Mouse (Mus musculus) left cerebral cortex, postnatal 10 days (tissue): ENCODE data around the gene Gm20388. TPM values are rescaled to one million over a fixed set of nuclear protein-coding genes. Genes with fewer than 3 reads are reported as not detected.
"Not testable (repeated sequence)": the region's sequence is repeated elsewhere in the genome, so short reads cannot be mapped to it uniquely, and the experiment has no call there.

ENCODE experiments used
- DNase-seq, 2 experiments: peaks; one replicate each; pipeline ENCODE4 v3.0.0; 2021 to 2022; ENCODE audit warnings: low spot score in 2 of 2, mixed read lengths in 1 of 2; ENCODE audit errors: extremely low spot score in 1 of 2
- intact Hi-C: fragments of 180-260 bp; cut with DNase I; formaldehyde crosslinking; loops from one replicate; pipeline ENCODE4 v1.15.1; 2025
- total RNA-seq, 2 experiments: library from RNA; stranded (reverse); gene quantifications; 2 replicates each; pipeline ENCODE4 v1.2.3; 2021

Gene Gm20388
- total RNA-seq, 2 experiments from 2014 or later = 4.4 to 9.0 TPM

DNA sequence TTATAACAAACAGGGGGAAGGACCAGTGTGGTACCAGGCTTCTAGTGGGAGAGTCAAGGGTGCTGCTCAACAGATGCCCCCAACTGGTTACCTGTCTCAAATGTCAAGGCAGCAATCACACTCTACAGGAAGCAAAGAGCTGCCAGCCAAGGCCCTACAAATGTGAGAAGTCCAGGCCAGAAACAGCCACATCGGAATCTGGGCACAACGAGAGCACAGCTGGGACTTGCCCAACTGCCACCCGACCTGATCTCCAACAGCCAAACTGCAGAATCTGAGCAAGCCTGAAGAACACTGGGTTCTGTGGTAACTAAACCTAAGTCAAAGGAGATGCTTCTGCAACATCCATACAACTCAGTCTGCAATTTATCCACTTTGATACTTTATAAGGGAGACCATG is 4015.0 kb downstream of the Gm20388 start:
- no peak for DNase-seq
- intact Hi-C loops = loop anchor here (10.0 kb wide), 1 partner anchor 419 kb away; no protein-coding TSS in a partner anchor

DNA sequence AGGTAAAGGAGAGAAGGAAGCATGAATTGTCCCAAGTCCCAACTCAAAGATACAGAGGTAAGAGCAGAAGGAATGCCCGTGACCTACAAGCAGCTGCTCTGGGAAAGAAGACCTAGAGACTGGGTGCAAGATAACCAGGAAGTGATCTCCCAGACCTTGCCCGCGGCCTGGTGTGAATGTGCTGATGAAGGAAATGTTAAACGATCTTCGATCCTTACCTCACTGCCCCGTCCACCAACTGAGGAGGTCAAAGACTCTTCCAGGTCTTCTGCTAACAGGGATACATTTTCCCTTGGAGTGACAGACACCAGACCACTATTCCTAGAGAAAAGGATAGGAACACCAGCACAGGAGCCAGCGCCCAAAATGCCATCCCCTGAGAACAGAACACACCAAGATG is 4018.4 kb downstream of the Gm20388 start:
- intact Hi-C loops = loop anchor here (10.0 kb wide), 1 partner anchor 416 kb away; no protein-coding TSS in a partner anchor
- no peak for DNase-seq

DNA sequence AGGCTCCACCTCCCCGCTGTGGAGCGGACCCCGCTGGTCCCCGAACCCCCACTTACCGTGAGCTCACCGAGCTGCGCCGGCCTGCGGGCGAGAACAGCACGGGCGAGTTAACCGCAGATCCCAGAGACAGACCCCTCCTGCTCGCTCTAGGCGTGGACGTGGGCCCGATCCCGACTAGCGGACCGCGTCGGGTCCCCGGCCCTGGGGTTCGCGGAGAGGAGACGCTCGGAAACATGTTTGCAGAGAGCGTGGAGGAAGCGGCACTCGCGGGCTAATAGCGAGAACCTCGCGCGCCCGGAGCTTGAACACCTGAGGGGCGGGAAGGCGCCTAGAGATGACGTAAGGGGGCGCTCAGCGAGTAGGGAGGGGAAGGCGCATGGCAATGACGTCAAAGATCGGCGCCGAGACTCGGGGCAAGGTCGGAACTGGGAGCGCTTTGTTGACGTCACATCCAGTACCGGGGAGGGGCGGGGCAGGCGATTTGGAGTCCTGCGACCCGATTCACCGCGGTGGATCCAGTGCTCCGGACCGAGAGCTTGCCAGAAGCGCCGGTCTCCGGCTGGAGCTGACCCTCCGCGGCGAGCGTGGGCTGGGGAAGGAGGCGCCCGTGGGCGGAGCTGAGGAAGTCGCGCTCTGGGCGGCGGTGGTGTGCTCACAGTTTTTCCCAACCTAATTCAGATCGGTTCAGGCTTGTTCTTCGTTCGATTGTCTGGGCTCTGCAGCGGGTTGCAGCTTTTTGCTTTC is 4038.5 kb downstream of the Gm20388 start, which contains the start of gene Nup133:
Gene Nup133, minus strand, starts transcription at position 324 of the 744 bp plus-strand sequence.
- peak; percentile 100 for DNase-seq
- intact Hi-C loops = no loop called here

GRCm38 (mm10) chr8:123949686-123949986 is 4039.0 kb downstream of the Gm20388 start:
- no peak for DNase-seq
- intact Hi-C loops = no loop called here

GRCm38 (mm10) chr8:123950077-123950802 is 4039.6 kb downstream of the Gm20388 start:
- peak; percentile 12 to 47 for DNase-seq
- intact Hi-C loops = no loop called here

DNA sequence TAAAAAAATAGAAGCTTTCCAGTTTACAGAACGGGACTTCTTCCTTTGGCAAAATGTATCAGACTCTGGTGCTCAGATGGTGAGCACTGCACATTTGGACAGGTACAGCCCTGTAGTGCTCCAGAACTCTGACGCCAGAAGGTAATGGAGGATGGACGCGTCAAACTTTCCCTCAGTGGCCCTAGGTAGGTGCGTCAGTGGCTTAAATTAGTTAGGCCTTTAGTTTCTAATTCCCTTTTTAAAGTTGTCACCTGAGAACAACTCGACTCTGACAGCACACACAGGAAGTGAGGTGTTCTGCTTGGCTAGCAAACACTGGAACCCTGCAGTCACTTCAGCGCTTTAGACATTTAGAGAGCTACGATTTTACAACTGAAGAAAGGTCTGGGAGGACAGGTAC is 4043.0 kb downstream of the Gm20388 start:
- DNase-seq = no peak
- intact Hi-C loops = no loop called here

- no peak for DNase-seq
- intact Hi-C loops = no loop called here
Observed at GRCm38 (mm10) chr8:123954246-123954645, 4043.6 kb downstream of the Gm20388 start.

- peak in 1 of 2 experiments; percentile 68 for DNase-seq
- intact Hi-C loops = no loop called here
Observed at GRCm38 (mm10) chr8:123958130-123958529, 4047.5 kb downstream of the Gm20388 start.

- intact Hi-C loops = no loop called here
- DNase-seq = no peak
Observed at GRCm38 (mm10) chr8:123959473-123959872, 4048.8 kb downstream of the Gm20388 start.

GRCm38 (mm10) chr8:123960056-123960455 is 4049.4 kb downstream of the Gm20388 start:
- no peak for DNase-seq
- intact Hi-C loops = no loop called here

GRCm38 (mm10) chr8:123960556-123960955 is 4049.9 kb downstream of the Gm20388 start:
- DNase-seq, intact Hi-C loops: not testable (repeated sequence)

DNA sequence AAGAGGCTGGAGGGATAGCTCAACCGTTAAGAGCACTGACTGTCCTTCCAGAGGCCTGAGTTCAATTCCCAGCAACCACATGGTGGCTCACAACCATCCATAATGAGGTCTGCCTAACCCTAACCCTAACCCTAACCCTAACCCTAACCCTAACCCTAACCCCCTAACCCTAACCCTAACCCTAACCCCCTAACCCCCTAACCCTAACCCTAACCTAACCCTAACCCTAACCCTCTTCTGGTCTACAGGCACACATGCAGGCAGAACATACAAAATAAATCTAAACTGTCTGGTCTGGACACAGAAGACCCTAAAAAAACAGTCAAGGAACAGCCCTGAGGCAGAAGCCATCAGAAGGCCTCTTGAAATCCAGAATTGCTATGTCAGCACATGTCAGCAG is 4050.7 kb downstream of the Gm20388 start:
- intact Hi-C loops = no loop called here
- no peak for DNase-seq

DNA sequence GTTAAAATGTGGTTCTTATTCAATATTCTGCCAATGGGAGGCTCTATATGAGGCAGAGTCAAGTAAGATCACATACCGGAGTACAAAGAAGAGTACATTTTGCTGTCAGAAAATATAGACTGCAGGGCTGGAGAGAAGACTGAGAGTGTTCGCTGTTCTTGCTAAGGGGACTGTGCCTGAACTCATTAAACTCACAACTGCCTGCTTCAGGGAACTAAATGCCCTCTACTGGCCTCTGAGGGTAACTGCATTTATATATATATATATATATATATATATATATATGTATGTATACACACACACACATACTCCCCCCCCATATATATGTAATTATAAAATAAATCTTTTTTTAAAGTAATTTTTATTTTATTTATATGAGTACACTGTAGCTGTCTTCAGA is 4056.3 kb downstream of the Gm20388 start:
- intact Hi-C loops = no loop called here
- no peak for DNase-seq

- no peak for DNase-seq
- intact Hi-C loops = no loop called here
Observed at GRCm38 (mm10) chr8:123973495-123973894, 4062.9 kb downstream of the Gm20388 start.

- DNase-seq = no peak
Observed at GRCm38 (mm10) chr8:123977499-123977898, 4066.9 kb downstream of the Gm20388 start.

DNA sequence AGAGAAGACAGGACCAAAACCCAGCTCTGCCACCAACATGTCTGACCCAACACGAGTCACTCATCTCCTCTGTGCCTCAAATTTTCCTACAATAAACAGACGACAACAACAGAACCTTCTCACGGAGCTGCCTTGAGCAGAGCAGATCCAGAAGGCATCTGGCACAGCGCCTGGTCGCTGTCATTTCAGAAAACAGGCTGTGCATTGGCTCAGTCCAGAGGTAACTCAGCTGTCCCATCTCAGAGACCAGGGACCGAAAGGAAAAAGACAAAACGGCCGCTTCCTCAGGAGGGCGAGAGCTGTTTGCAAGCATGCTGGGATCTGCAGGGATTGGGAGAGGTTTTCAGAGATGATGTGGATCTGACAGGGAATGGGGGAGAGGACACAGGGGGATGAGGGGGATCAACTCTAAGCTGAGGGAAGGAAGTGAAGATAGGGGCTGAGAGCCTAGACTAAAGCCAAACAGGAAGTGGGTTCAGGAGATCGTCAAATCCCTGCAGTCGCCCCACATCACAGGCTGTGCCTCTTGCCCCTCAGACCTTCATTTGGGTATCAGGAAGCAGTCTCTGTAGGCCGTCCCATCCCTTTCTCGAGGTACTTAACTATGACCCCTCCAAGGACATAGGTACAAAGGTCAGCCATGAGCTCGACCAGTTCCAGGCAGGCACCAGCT is 4067.7 kb downstream of the Gm20388 start:
- DNase-seq = no peak
- intact Hi-C loops = loop anchor here (2.0 kb wide), 1 partner anchor 72 kb away; no protein-coding TSS in a partner anchor

More at GRCm38 (mm10) chr8:123977499-123977898, 4066.9 kb downstream of the Gm20388 start:
- intact Hi-C loops = no loop called here

- DNase-seq = no peak
- intact Hi-C loops = loop anchor here (2.0 kb wide), 1 partner anchor 72 kb away; no protein-coding TSS in a partner anchor
Observed at GRCm38 (mm10) chr8:123978926-123979325, 4068.3 kb downstream of the Gm20388 start.

DNA sequence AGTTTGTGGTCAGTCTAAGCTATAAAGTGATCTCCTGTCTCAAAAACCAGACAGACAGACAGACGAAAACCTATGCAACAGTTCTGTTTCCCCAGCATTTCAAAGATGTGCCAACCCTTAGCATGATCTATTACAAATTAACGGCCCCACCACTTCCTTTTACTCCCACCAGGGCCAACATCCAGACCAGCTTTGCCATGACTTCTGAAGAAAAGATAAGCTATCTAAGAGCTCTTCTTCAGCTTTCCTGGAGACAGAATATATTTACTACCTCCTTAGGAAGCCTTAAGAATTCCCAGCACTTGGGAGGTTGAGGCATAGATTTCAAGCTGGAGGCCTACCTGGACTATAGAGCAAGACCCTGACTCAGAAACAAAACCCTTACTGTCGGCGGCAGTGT is 4069.6 kb downstream of the Gm20388 start:
- intact Hi-C loops = no loop called here

GRCm38 (mm10) chr8:123981674-123982073 is 4071.0 kb downstream of the Gm20388 start:
- intact Hi-C loops = no loop called here
- DNase-seq = no peak

More for the DNA sequence above, 4069.6 kb downstream of the Gm20388 start:
- DNase-seq = no peak
